Mouse (Mus musculus) liver, embryonic 14.5 days (tissue): Measurements from ENCODE around the gene Sec23a. TPM values are rescaled to one million over a fixed set of nuclear protein-coding genes. Genes with fewer than 3 reads are reported as not detected.
"Not testable (repeated sequence)": the region's sequence is repeated elsewhere in the genome, so short reads cannot be mapped to it uniquely, and the experiment has no call there.

ENCODE experiments used
- ATAC-seq: fragments of 200-750 bp; cut with Nextera tagmentation; 2 replicates; pipeline ENCODE4 v1.8.0; 2017; ENCODE audit warnings: moderate number of reproducible peaks, mild to moderate bottlenecking, moderate library complexity; ENCODE audit not compliant: insufficient read depth
- DNase-seq, 3 experiments: peaks; one replicate each; pipeline ENCODE4 v3.0.0-alpha.2; 2012 to 2013; ENCODE audit warnings: low read depth in 3 of 3, low spot score in 3 of 3
- H3K27ac ChIP-seq: fragments of 300-500 bp; sonication (generic); 2 replicates; pipeline ENCODE4 v1.5.1; 2014; ENCODE audit warnings: moderate library complexity, mild to moderate bottlenecking, control low read depth, inconsistent platforms
- H3K27me3 ChIP-seq: fragments of 300-500 bp; sonication (generic); 2 replicates; pipeline ENCODE4 v1.6.1; 2014; ENCODE audit warnings: mild to moderate bottlenecking, low read length, moderate library complexity; ENCODE audit not compliant: control insufficient read depth, insufficient read depth
- H3K36me3 ChIP-seq: fragments of 300-500 bp; sonication (generic); replicated peaks from 2 replicates; pipeline ENCODE4 v1.6.1; 2014; ENCODE audit warnings: low read depth; ENCODE audit not compliant: control insufficient read depth, insufficient read depth
- H3K4me1 ChIP-seq, 2 experiments: fragments of 200-500 bp in 1 of 2; fragments of 300-500 bp in 1 of 2; sonication (generic) in 1 of 2; replicated peaks; 2 replicates each; pipeline ENCODE4 v1.6.1; 2012 to 2014; ENCODE audit warnings: antibody characterized with exemption in 1 of 2, inconsistent platforms in 1 of 2, low read length in 1 of 2; ENCODE audit not compliant: control insufficient read depth in 2 of 2, insufficient read depth in 2 of 2
- H3K4me2 ChIP-seq: fragments of 300-500 bp; sonication (generic); 2 replicates; pipeline ENCODE4 v1.6.1; 2014; ENCODE audit warnings: low read depth, mild to moderate bottlenecking, control low read depth, moderate library complexity
- H3K4me3 ChIP-seq, 2 experiments: fragments of 200-500 bp in 1 of 2; fragments of 300-500 bp in 1 of 2; sonication (generic) in 1 of 2; 2 replicates each; pipeline ENCODE4 v1.5.1; 2012 to 2014; ENCODE audit warnings: low read depth in 2 of 2, low read length in 2 of 2, mild to moderate bottlenecking in 2 of 2, control low read depth in 1 of 2, inconsistent platforms in 1 of 2, moderate library complexity in 1 of 2; ENCODE audit not compliant: insufficient read depth in 1 of 2
- H3K9ac ChIP-seq: fragments of 300-500 bp; sonication (generic); replicated peaks from 2 replicates; pipeline ENCODE4 v1.6.1; 2014; ENCODE audit warnings: mild to moderate bottlenecking, control low read depth, moderate library complexity
- H3K9me3 ChIP-seq: fragments of 300-500 bp; sonication (generic); 2 replicates; pipeline ENCODE4 v1.6.1; 2016; ENCODE audit warnings: low read length, mixed read lengths; ENCODE audit not compliant: control insufficient read depth
- CTCF ChIP-seq: IDR thresholded peaks from 2 replicates; pipeline ENCODE4 v1.5.1; 2016; ENCODE audit warnings: antibody characterized with exemption, low read depth, control low read depth
- EP300 ChIP-seq: IDR thresholded peaks from 2 replicates; pipeline ENCODE4 v1.6.1; 2016; ENCODE audit warnings: antibody characterized with exemption, low read depth
- WGBS: fragments of 180-500 bp; shearing (Covaris S2); extraction: QIAGEN DNeasy Blood & Tissue Kit; methylation state at CpG from one replicate; pipeline ENCODE4 v1.1.7; 2014; ENCODE audit not compliant: insufficient replicate concordance; 5-methylcytosine and 5-hydroxymethylcytosine counted together
- polyA plus RNA-seq, 2 experiments: library from polyadenylated mRNA; depleted of rRNA in 1 of 2; stranded (reverse) in 1 of 2; unstranded in 1 of 2; fragments of >200 nt; fragmentation: Nextera tagmentation in 1 of 2; extraction: Ambion mirVana in 1 of 2; gene quantifications; 2 replicates each; pipeline versions ENCODE4 v1.2.1 to v1.2.3; 2012 to 2014

Gene Sec23a
- polyA plus RNA-seq (2012; rRNA removed), result 8.0 and 10.6 TPM in 2 replicates
- 23.7 and 25.1 TPM in 2 replicates for polyA plus RNA-seq (2014; fragmentation: Nextera tagmentation; extraction: Ambion mirVana)

DNA sequence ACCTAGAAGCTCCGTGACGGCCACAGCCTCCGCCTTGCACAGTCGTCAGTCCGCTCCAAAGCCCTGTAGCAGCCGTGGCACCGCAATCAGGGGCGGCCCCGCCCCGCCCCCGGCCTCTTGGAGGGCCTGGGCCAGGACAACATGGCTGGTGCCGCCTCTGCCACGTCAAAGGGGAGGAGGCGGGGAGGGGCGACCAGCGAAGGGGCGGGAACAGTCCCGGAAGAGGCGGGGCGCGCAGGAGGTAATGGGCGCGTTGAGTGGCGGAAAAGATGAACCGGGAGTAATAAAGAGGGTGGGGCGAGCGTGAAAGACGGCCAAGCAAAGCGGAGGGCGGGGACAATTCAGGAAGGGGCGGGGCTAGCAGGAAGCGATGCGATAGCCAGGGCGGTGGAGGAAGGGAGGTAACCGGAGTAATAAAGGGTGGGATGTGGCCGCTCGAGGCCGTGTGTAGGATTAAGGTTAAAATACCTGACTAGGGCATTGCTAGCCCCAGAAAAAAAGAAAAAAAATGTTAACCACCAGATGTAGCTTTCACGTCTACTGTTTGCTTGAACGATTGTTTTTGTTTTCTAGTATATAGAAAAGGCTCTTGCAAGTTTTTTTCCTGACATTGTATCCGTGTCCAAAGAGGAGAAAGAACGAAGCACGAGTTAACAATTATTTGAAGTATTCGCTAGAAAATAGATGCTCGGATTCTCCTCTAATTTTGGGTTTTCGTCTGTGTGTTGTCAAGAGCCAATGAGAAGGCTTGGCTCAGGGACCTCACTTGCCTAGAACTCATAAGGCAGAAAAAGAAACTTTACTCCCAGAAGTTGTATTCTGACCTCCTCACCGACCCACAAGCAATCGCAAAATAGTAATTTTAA, at the start of gene Sec23a:
Sec23a (minus strand) TSS at position 174 of the 866 bp plus-strand sequence.
- H3K27ac ChIP-seq, result peak within 1 kb of the TSS; percentile 92
- peak within 1 kb of the TSS; percentile 80 to 96 for H3K4me3 ChIP-seq
- peak; percentile 91 for ATAC-seq
- peaks cover 9 to 14% of the 10 kb centered on the region in 2 experiments for H3K4me1 ChIP-seq
- WGBS, result under 1% methylated on average over 48 of the region's 48 CpGs
- H3K4me2 ChIP-seq, result peak within 1 kb of the TSS; percentile 97
- DNase-seq, result peak; percentile 95
- H3K36me3 ChIP-seq, result no peaks in the 10 kb centered on the region; the same call in 1 of the 2 replicates
- no peaks in the 10 kb centered on the region for H3K9me3 ChIP-seq
- no peaks in the 10 kb centered on the region for H3K27me3 ChIP-seq
- peak within 1 kb of the TSS; percentile 88 for H3K9ac ChIP-seq
- no peak for TF ChIP-seq CTCF
- no peak for TF ChIP-seq EP300

DNA sequence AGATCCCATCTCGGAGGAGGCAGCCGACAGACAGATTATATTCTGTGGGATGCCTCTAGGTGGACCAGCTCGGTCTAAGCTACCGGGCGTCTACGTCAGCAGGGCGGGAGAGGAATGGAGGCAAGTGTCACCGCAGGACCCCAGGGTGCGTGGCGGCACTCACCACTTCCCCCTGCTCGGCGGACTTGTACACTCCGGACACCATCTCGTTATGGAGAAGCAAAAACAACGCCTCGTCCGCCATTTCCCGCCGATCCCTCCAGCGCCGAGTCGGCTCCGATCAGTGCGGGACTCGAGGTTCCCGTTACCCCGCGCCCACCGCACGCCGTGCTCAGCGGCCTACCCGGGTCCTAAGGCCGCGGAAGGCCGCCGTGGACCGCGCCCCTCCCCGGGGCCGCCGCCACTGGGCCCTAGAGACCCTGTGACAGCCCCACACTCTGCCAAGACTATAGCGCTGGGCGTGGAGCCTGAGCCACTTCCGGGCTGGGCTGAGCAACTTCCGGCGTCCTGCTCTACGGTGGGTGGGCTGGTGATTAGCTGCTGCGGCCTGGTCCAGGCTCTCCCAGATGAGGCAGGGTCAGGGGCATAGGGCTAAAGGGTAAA, 49.3 kb upstream of the Sec23a start, which contains the start of gene Trappc6b:
Trappc6b (minus strand) TSS at position 480 of the 603 bp plus-strand sequence.
- peak; percentile 93 for ATAC-seq
- Histone ChIP-seq H3K27ac (peak within 1 kb of the TSS; percentile 81), H3K27me3 (no peaks in the 10 kb centered on the region), H3K4me1 (peaks cover 15 to 18% of the 10 kb centered on the region in 2 experiments), H3K4me2 (peak within 1 kb of the TSS; percentile 96), H3K9ac (peak within 1 kb of the TSS; percentile 96), H3K4me3 (peak within 1 kb of the TSS; percentile 74 to 83), H3K36me3 (peaks cover 13% of the 10 kb centered on the region; the same call in 1 of the 2 replicates), H3K9me3 (no peaks in the 10 kb centered on the region)
- TF ChIP-seq CTCF (peak; percentile 53), EP300 (no peak)
- peak in 2 of 3 experiments; percentile 52 to 60 for DNase-seq
- under 1% methylated on average over 49 of the region's 49 CpGs for WGBS

DNA sequence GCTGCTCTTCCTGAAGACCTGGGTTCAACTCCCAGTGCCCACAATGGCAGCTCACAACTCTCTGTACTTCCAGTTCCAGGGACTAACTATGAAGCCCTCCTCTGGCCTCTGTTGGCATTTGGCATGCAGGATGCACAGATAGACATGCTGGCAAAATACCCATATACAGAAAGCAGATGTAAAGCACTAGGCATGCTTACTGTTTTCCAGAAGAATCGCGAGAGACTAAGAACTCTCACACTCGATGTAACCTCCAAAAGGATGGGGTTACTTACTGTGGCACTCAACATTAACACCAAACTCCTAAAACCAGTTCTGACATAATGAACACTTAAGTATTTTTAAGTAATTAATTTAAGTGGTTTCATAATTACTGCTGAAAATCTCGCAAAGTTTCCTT, 48.5 kb upstream of the Sec23a start:
- ATAC-seq, result no peak
- peaks cover 11 to 12% of the 10 kb centered on the region in 2 experiments for H3K4me1 ChIP-seq
- H3K27me3 ChIP-seq, result no peaks in the 10 kb centered on the region
- WGBS, result 49% methylated on average over 4 of the region's 4 CpGs
- peak overlapping the region; percentile 81 for H3K27ac ChIP-seq
- peak overlapping the region; percentile 96 for H3K9ac ChIP-seq
- H3K4me3 ChIP-seq, result peak overlapping the region; percentile 74 to 83
- peaks cover 13% of the 10 kb centered on the region; the same call in 1 of the 2 replicates for H3K36me3 ChIP-seq
- DNase-seq, result no peak
- no peak for TF ChIP-seq EP300
- TF ChIP-seq CTCF, result no peak
- no peaks in the 10 kb centered on the region for H3K9me3 ChIP-seq
- H3K4me2 ChIP-seq, result peak overlapping the region; percentile 96

DNA sequence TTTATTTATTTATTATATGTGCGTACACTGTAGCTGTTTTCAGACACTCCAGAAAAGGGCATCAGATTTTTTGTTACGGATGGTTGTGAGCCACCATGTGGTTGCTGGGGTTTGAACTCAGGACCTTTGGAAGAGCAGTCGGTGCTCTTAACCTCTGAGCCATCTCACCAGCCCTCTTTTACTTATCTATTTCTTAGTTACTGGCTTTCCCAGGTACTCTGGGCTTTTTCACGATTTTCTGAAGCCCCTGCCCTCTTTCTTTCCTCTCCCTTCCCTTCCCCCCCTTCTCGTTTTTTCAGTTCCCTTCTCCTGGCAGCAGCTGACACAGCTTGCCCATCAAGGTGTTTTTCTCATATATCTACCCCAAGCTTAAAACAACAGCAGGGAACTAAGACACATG, 46.4 kb upstream of the Sec23a start:
- H3K4me3 ChIP-seq, H3K27ac ChIP-seq, H3K4me2 ChIP-seq, DNase-seq, H3K9ac ChIP-seq, H3K27me3 ChIP-seq, ATAC-seq, H3K9me3 ChIP-seq: not testable (repeated sequence)
- Histone ChIP-seq H3K36me3 (peaks cover 13% of the 10 kb centered on the region; the same call in 1 of the 2 replicates), H3K4me1 (peaks cover 16 to 25% of the 10 kb centered on the region in 2 experiments)
- WGBS, result 68% methylated on average over 5 of the region's 5 CpGs

DNA sequence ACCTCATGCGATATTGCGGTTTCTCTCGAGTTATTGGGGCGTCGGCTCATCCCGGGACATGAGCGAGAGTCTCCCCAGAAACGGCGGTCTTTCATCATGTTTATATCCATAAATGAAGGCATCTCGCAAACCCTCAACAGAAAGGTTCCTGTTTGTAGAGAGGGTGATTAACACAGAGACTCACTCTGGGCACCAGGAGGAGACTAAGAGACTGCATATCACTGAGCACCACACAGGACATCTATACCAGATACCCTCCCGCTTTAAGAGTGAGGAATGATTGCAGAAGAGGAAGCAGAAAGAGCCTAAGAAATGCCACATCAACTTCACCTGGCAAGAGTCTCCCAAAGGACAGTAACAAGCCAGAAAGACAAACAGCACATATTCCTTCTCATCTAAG, 44.4 kb upstream of the Sec23a start:
- Histone ChIP-seq H3K4me1 (peaks cover 19 to 30% of the 10 kb centered on the region in 2 experiments), H3K27me3 (no peaks in the 10 kb centered on the region), H3K9ac (no peak overlapping the region), H3K4me3 (no peak overlapping the region), H3K36me3 (peaks cover 13% of the 10 kb centered on the region; the same call in 1 of the 2 replicates), H3K27ac (no peak overlapping the region), H3K9me3 (no peaks in the 10 kb centered on the region), H3K4me2 (no peak overlapping the region)
- no peak for DNase-seq
- whole genome bisulfite sequencing, result 87% methylated on average over 11 of the region's 11 CpGs
- no peak for TF ChIP-seq CTCF
- no peak for TF ChIP-seq EP300
- no peak for ATAC-seq
